Mouse (Mus musculus) thymus, adult 18-20 months (tissue): ENCODE measurements around the gene Dcun1d4.

Experiments
- DNase-seq, 2 experiments: peaks; one replicate each; pipeline ENCODE4 v3.0.0; 2022; ENCODE audit warnings: mixed read lengths in 2 of 2

The Dcun1d4 gene

GRCm38 (mm10) chr5:73601361-73601763 is 120.6 kb downstream of the Dcun1d4 start:
- DNase-seq, result no peak

DNA sequence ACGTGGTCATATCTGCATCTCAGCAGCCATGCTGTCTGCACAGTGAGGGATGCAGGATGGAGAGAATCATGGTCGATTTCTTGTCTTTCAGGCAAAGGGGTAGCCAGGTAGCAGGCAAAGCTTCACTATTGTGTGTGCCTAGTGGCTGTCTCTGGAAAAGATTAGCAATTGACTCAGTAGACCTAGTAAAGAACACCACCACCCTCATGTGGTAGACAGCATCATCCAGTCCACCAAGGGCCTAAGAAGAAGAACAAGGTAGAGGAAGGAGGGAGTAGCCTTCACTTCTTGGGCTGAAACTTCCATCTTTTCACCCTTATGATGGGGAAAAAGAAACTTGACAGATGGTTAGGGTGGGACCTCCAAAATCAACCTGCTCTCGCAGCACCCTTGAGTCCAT is 122.1 kb downstream of the Dcun1d4 start:
- DNase-seq, result no peak

DNA sequence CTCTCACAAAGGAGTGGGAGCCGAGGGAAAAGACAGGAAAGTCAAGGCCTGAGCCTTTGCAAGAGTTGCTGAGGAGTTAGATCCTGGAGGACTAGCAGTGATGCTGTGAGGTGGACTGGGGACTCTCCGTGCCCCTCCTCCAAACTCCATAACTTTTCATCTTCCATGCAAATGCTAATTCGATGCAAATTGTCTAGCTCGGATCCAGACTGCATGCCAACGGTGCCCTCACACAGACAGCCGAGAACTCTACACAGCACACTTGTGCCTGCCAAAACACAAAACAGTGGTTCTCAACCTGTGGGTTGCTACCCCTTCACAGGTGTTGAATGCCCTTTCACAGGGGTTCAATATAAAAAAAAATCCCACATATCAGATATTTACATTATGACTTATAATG is 123.7 kb downstream of the Dcun1d4 start:
- no peak for DNase-seq

DNA sequence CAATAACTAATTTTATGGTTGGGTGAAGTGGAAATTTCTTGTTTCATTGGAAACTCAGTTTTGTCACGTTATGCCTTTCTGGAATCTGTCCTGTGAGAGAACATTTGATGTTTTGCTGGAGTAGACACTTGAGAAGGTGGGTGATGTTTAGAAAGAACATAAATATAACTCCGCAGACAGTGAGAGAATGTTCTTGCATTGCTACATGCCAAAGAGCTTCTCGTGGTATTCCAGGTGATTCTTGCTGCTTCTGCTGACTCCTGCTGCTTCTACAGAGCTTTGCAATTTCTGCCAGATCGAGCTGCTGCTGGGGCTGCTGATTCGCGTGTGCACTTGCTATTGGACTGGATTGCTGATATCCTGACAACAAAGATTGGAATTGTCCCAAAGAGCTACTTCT is 124.2 kb downstream of the Dcun1d4 start:
- DNase-seq, result no peak
